14 mouse cellular contexts compared by ENCODE assay signal in genomic region chr15:99019436-99019835, GRCm38 (mm10). TPM values are rescaled to one million over a fixed set of nuclear protein-coding genes. Genes with fewer than 3 reads are reported as not detected.
DNase-seq lines count a peak whose midpoint lies in the region; ATAC-seq and TF ChIP-seq lines count a peak whose summit lies in the region.
"Had no signal": no experiment of that assay in that cellular context is flagged by ENCODE, and none has a peak within 500 bp of the region (broad histone marks: within the 10 kb centered on the region; RNA-seq: fewer than 3 reads in every experiment).

No protein-coding gene starts in this region.

- no peaks in the 10 kb centered on the region for H3K36me3 ChIP-seq in heart, embryonic 12.5 days
- H3K36me3 ChIP-seq in kidney, postnatal 0 days (ENCODE audit: insufficient read depth, low read length): no peaks in the 10 kb centered on the region
- H3K36me3 ChIP-seq in embryonic facial prominence, embryonic 14.5 days (ENCODE audit: control insufficient read depth, insufficient read depth, low read length): no peaks in the 10 kb centered on the region
- H3K36me3 ChIP-seq in limb, embryonic 15.5 days: no peaks in the 10 kb centered on the region
- H3K36me3 ChIP-seq: liver, embryonic 12.5 days; midbrain, embryonic 15.5 days had no signal

- no peak for DNase-seq in heart, postnatal 4 days
- DNase-seq in kidney, postnatal 0 days (ENCODE audit: low spot score): no peak
- DNase-seq in kidney, postnatal 10 days: no peak
- DNase-seq in embryonic facial prominence, embryonic 14.5 days (ENCODE audit: low spot score): peak; percentile 49
- no peak for DNase-seq in right cerebral cortex, adult 18-20 months
- DNase-seq in left cerebral cortex, adult 11 months (ENCODE audit: low spot score): no peak
- DNase-seq: adrenal gland, postnatal 14 days; cerebellum, postnatal 25 days; heart, adult 18-20 months; kidney, adult 11 months had no signal

- TF ChIP-seq CTCF in kidney, postnatal 0 days (IDR thresholded peaks at IDR 0.05; ENCODE audit: low read depth): no peak

- no peak overlapping the region for H3K27ac ChIP-seq in heart, embryonic 12.5 days (ENCODE audit: poor library complexity, severe bottlenecking)
- peak overlapping the region; percentile 94 for H3K27ac ChIP-seq in kidney, postnatal 0 days
- peak overlapping the region; percentile 83 for H3K27ac ChIP-seq in embryonic facial prominence, embryonic 14.5 days (replicated peaks; ENCODE audit: low read depth, low read length)
- H3K27ac ChIP-seq in limb, embryonic 15.5 days: peak overlapping the region; percentile 87
- H3K27ac ChIP-seq: liver, embryonic 12.5 days had no signal

- no peaks in the 10 kb centered on the region for H3K27me3 ChIP-seq in heart, embryonic 12.5 days (replicated peaks)
- no peaks in the 10 kb centered on the region for H3K27me3 ChIP-seq in kidney, postnatal 0 days (ENCODE audit: insufficient read depth, low read length)
- no peaks in the 10 kb centered on the region for H3K27me3 ChIP-seq in embryonic facial prominence, embryonic 14.5 days (replicated peaks; ENCODE audit: control insufficient read depth, insufficient read depth, low read length)
- H3K27me3 ChIP-seq in limb, embryonic 15.5 days: no peaks in the 10 kb centered on the region
- H3K27me3 ChIP-seq: midbrain, embryonic 15.5 days had no signal

- WGBS in heart, embryonic 12.5 days: 48% methylated on average over 8 of the region's 8 CpGs
- WGBS in kidney, postnatal 0 days: 40% methylated on average over 8 of the region's 8 CpGs
- 39% methylated on average over 8 of the region's 8 CpGs for WGBS in embryonic facial prominence, embryonic 14.5 days
- 36% methylated on average over 8 of the region's 8 CpGs for WGBS in limb, embryonic 15.5 days

- peak overlapping the region; percentile 51; the same call in 1 of the 2 replicates for H3K9ac ChIP-seq in heart, embryonic 12.5 days
- peak overlapping the region; percentile 37; the same call in 1 of the 2 replicates for H3K9ac ChIP-seq in kidney, postnatal 0 days (ENCODE audit: low read depth, low read length)
- peak overlapping the region; percentile 10; the same call in 1 of the 2 replicates for H3K9ac ChIP-seq in embryonic facial prominence, embryonic 14.5 days (ENCODE audit: low read depth, low read length)
- no peak overlapping the region for H3K9ac ChIP-seq in limb, embryonic 15.5 days
- H3K9ac ChIP-seq: liver, embryonic 12.5 days; midbrain, embryonic 15.5 days had no signal

- peaks cover 13% of the 10 kb centered on the region for H3K4me1 ChIP-seq in heart, embryonic 12.5 days (replicated peaks)
- peaks cover 24% of the 10 kb centered on the region for H3K4me1 ChIP-seq in kidney, postnatal 0 days (replicated peaks; ENCODE audit: insufficient read depth, low read length)
- H3K4me1 ChIP-seq in embryonic facial prominence, embryonic 14.5 days (ENCODE audit: control insufficient read depth, insufficient read depth, low read length): peaks cover 19% of the 10 kb centered on the region
- H3K4me1 ChIP-seq in limb, embryonic 15.5 days: peaks cover 23% of the 10 kb centered on the region
- H3K4me1 ChIP-seq: liver, embryonic 12.5 days had no signal

- H3K9me3 ChIP-seq in heart, embryonic 12.5 days (replicated peaks): peaks cover 4% of the 10 kb centered on the region; the same call in 1 of the 2 replicates
- H3K9me3 ChIP-seq in kidney, postnatal 0 days (replicated peaks; ENCODE audit: low read length): no peaks in the 10 kb centered on the region
- H3K9me3 ChIP-seq in embryonic facial prominence, embryonic 14.5 days (ENCODE audit: control insufficient read depth, low read length): no peaks in the 10 kb centered on the region
- H3K9me3 ChIP-seq in limb, embryonic 15.5 days: no peaks in the 10 kb centered on the region
- H3K9me3 ChIP-seq: liver, embryonic 12.5 days; midbrain, embryonic 15.5 days had no signal

- peak overlapping the region; percentile 56 for H3K4me2 ChIP-seq in heart, embryonic 12.5 days
- peak overlapping the region; percentile 28 for H3K4me2 ChIP-seq in kidney, postnatal 0 days (ENCODE audit: low read length)
- H3K4me2 ChIP-seq in embryonic facial prominence, embryonic 14.5 days (ENCODE audit: low read depth, low read length): peak overlapping the region; percentile 24
- H3K4me2 ChIP-seq in limb, embryonic 15.5 days: 0 out of 2 replicates have a peak overlapping the region, but pooled peaks have one; percentile 11
- H3K4me2 ChIP-seq: liver, embryonic 12.5 days; midbrain, embryonic 15.5 days had no signal

- H3K4me3 ChIP-seq in heart, embryonic 12.5 days: 0 out of 2 replicates have a peak overlapping the region, but pooled peaks have one; percentile 12
- H3K4me3 ChIP-seq in kidney, postnatal 0 days (replicated peaks; ENCODE audit: low read depth, low read length): no peak overlapping the region
- H3K4me3 ChIP-seq in embryonic facial prominence, embryonic 14.5 days (ENCODE audit: low read depth, low read length): no peak overlapping the region
- H3K4me3 ChIP-seq in limb, embryonic 15.5 days: no peak overlapping the region
- H3K4me3 ChIP-seq: liver, embryonic 12.5 days; midbrain, embryonic 15.5 days had no signal

- no peak for ATAC-seq in heart, embryonic 12.5 days (ENCODE audit: insufficient number of reproducible peaks, low FRiP score)
- no peak for ATAC-seq in kidney, postnatal 0 days (replicated peaks; ENCODE audit: low FRiP score, low read depth)
- ATAC-seq in embryonic facial prominence, embryonic 14.5 days (ENCODE audit: low read depth): no peak
- no peak for ATAC-seq in limb, embryonic 15.5 days (ENCODE audit: insufficient number of reproducible peaks, low FRiP score, low TSS enrichment, low read depth)
- ATAC-seq: liver, embryonic 12.5 days; midbrain, embryonic 15.5 days had no signal

RNA-seq across cellular contexts. Expression of gene Tuba1c, which starts 10.3 kb away (rescaled TPM):
- 135 and 139 TPM in 2 replicates for polyA plus RNA-seq in heart, embryonic 12.5 days (2016; fragmentation: Nextera tagmentation; extraction: Ambion mirVana)
- total RNA-seq in heart, postnatal 4 days (2021): 100 to 1,000 TPM; 200 to 203 TPM
- 170 and 178 TPM in 2 replicates for polyA plus RNA-seq in kidney, postnatal 0 days (2015; fragmentation: Nextera tagmentation; extraction: Ambion mirVana)
- polyA plus RNA-seq in embryonic facial prominence, embryonic 14.5 days (2014; fragmentation: Nextera tagmentation; extraction: Ambion mirVana): 133 and 149 TPM in 2 replicates
- polyA plus RNA-seq in limb, embryonic 15.5 days (2015; fragmentation: Nextera tagmentation; extraction: Ambion mirVana): 138 and 145 TPM in 2 replicates

RNA-seq across cellular contexts. Expression of gene Prph, which starts 35.5 kb away (rescaled TPM):
- polyA plus RNA-seq in heart, embryonic 12.5 days (2016; fragmentation: Nextera tagmentation; extraction: Ambion mirVana): 0.22 and 0.50 TPM in 2 replicates
- total RNA-seq in heart, postnatal 4 days (2021): 1 to 10 TPM in 1 of 2 experiments, under 1 TPM in 1; 0.60 to 1.3 TPM
- polyA plus RNA-seq in kidney, postnatal 0 days (2015; fragmentation: Nextera tagmentation; extraction: Ambion mirVana): 0.26 and 0.82 TPM in 2 replicates
- 66.3 and 71.0 TPM in 2 replicates for polyA plus RNA-seq in embryonic facial prominence, embryonic 14.5 days (2014; fragmentation: Nextera tagmentation; extraction: Ambion mirVana)
- 2.4 and 2.8 TPM in 2 replicates for polyA plus RNA-seq in limb, embryonic 15.5 days (2015; fragmentation: Nextera tagmentation; extraction: Ambion mirVana)

RNA-seq across cellular contexts. Expression of gene Troap, which starts 54.9 kb away (rescaled TPM):
- polyA plus RNA-seq in heart, embryonic 12.5 days (2016; fragmentation: Nextera tagmentation; extraction: Ambion mirVana): 27.2 and 28.0 TPM in 2 replicates
- 10 to 100 TPM; 17.8 to 18.7 TPM for total RNA-seq in heart, postnatal 4 days (2021)
- polyA plus RNA-seq in kidney, postnatal 0 days (2015; fragmentation: Nextera tagmentation; extraction: Ambion mirVana): 11.4 and 11.5 TPM in 2 replicates
- polyA plus RNA-seq in embryonic facial prominence, embryonic 14.5 days (2014; fragmentation: Nextera tagmentation; extraction: Ambion mirVana): 15.3 and 24.4 TPM in 2 replicates
- polyA plus RNA-seq in limb, embryonic 15.5 days (2015; fragmentation: Nextera tagmentation; extraction: Ambion mirVana): 22.3 and 26.5 TPM in 2 replicates

Comparison
In these comparisons a context has a peak if more than half of its experiments do, and no peak if none do; other contexts are left out.
1. RNA of gene Prph, which starts 35.5 kb away (polyA plus RNA-seq): 66.3 to 71.0 TPM in embryonic facial prominence, embryonic 14.5 days; 2.4 to 2.8 TPM in limb, embryonic 15.5 days, 0.26 to 0.82 TPM in kidney, postnatal 0 days and 0.22 to 0.50 TPM in heart, embryonic 12.5 days; every median in the first group is over 10 times any median in the second.
2. Peak in every context shown above with its lines, with median percentiles within 50 percentile points of each other: H3K4me2 ChIP-seq.